Mouse (Mus musculus): ENCODE results near the gene Hs3st2. TPM values are rescaled to one million over a fixed set of nuclear protein-coding genes. Genes with fewer than 3 reads are reported as not detected.

Hs3st2 gene
- total RNA-seq, 2 experiments from 2014 or later, result not detected

- DNase-seq, result no peak
- intact Hi-C loops (cut with DNase I), result no loop called here
These were observed 65.1 kb downstream of the Hs3st2 start for GRCm38 (mm10) chr7:121456716-121457115.

- intact Hi-C loops (cut with DNase I), result no loop called here
- no peak for DNase-seq
These were observed 66.4 kb downstream of the Hs3st2 start for GRCm38 (mm10) chr7:121458075-121458474.

GRCm38 (mm10) chr7:121460626-121461025 lies 69.0 kb downstream of the Hs3st2 start:
- intact Hi-C loops (cut with DNase I), result no loop called here
- DNase-seq, result no peak

- no peak for DNase-seq
- intact Hi-C loops (cut with DNase I), result no loop called here
These were observed 72.8 kb downstream of the Hs3st2 start for GRCm38 (mm10) chr7:121464441-121464840.

GRCm38 (mm10) chr7:121465111-121465510 lies 73.5 kb downstream of the Hs3st2 start:
- no peak for DNase-seq
- intact Hi-C loops (cut with DNase I), result no loop called here

GRCm38 (mm10) chr7:121466331-121466730 lies 74.7 kb downstream of the Hs3st2 start:
- DNase-seq, result no peak
- intact Hi-C loops (cut with DNase I), result no loop called here

GRCm38 (mm10) chr7:121469435-121469834 lies 77.8 kb downstream of the Hs3st2 start:
- intact Hi-C loops (cut with DNase I), result no loop called here
- no peak for DNase-seq

GRCm38 (mm10) chr7:121478302-121478701 lies 86.6 kb downstream of the Hs3st2 start:
- DNase-seq, result no peak
- intact Hi-C loops (cut with DNase I), result no loop called here

GRCm38 (mm10) chr7:121480106-121480505 lies 88.4 kb downstream of the Hs3st2 start:
- intact Hi-C loops (cut with DNase I), result no loop called here
- DNase-seq, result no peak

GRCm38 (mm10) chr7:121484590-121484989 lies 92.9 kb downstream of the Hs3st2 start:
- DNase-seq, result no peak
- intact Hi-C loops (cut with DNase I), result no loop called here

- no peak for DNase-seq
- intact Hi-C loops (cut with DNase I), result no loop called here
These were observed 93.6 kb downstream of the Hs3st2 start for GRCm38 (mm10) chr7:121485266-121485665.

GRCm38 (mm10) chr7:121487291-121487690 lies 95.6 kb downstream of the Hs3st2 start:
- no peak for DNase-seq
- intact Hi-C loops (cut with DNase I), result no loop called here

GRCm38 (mm10) chr7:121489401-121489800 lies 97.7 kb downstream of the Hs3st2 start:
- intact Hi-C loops (cut with DNase I), result no loop called here
- no peak for DNase-seq

- intact Hi-C loops (cut with DNase I), result no loop called here
- no peak for DNase-seq
These were observed 99.9 kb downstream of the Hs3st2 start for GRCm38 (mm10) chr7:121491455-121492005.

- intact Hi-C loops (cut with DNase I), result no loop called here
- no peak for DNase-seq
These were observed 108.9 kb downstream of the Hs3st2 start for GRCm38 (mm10) chr7:121500516-121500915.

- intact Hi-C loops (cut with DNase I), result no loop called here
These were observed 110.0 kb downstream of the Hs3st2 start for GRCm38 (mm10) chr7:121501666-121502065.

GRCm38 (mm10) chr7:121516727-121517126 lies 125.1 kb downstream of the Hs3st2 start:
- intact Hi-C loops (cut with DNase I), result no loop called here
- DNase-seq, result no peak

More at GRCm38 (mm10) chr7:121501666-121502065, 110.0 kb downstream of the Hs3st2 start:
- no peak for DNase-seq

- intact Hi-C loops (cut with DNase I), result no loop called here
- no peak for DNase-seq
These were observed 125.5 kb downstream of the Hs3st2 start for GRCm38 (mm10) chr7:121517165-121517591.

- DNase-seq, result no peak
- intact Hi-C loops (cut with DNase I), result no loop called here
These were observed 130.5 kb downstream of the Hs3st2 start for GRCm38 (mm10) chr7:121522125-121522524.

- intact Hi-C loops (cut with DNase I), result no loop called here
- no peak for DNase-seq
These were observed 137.4 kb downstream of the Hs3st2 start for GRCm38 (mm10) chr7:121529023-121529422.

- intact Hi-C loops (cut with DNase I), result no loop called here
- DNase-seq, result no peak
These were observed 142.0 kb downstream of the Hs3st2 start for GRCm38 (mm10) chr7:121533639-121534038.

- intact Hi-C loops (cut with DNase I), result no loop called here
- DNase-seq, result no peak
These were observed 142.7 kb downstream of the Hs3st2 start for GRCm38 (mm10) chr7:121534386-121534785.

GRCm38 (mm10) chr7:121535987-121536386 lies 144.3 kb downstream of the Hs3st2 start:
- intact Hi-C loops (cut with DNase I), result no loop called here
- no peak for DNase-seq

Measured in gastrocnemius, postnatal 36 days (tissue).